Mouse (Mus musculus) liver, embryonic 14.5 days (tissue): ENCODE results near the gene Gm13697.
"Not testable (repeated sequence)": the region's sequence is repeated elsewhere in the genome, so short reads cannot be mapped to it uniquely, and the experiment has no call there.

ENCODE experiments used
- CTCF ChIP-seq: IDR thresholded peaks from 2 replicates; pipeline ENCODE4 v1.5.1; 2016; ENCODE audit warnings: antibody characterized with exemption, low read depth, control low read depth
- EP300 ChIP-seq: IDR thresholded peaks from 2 replicates; pipeline ENCODE4 v1.6.1; 2016; ENCODE audit warnings: antibody characterized with exemption, low read depth

DNA sequence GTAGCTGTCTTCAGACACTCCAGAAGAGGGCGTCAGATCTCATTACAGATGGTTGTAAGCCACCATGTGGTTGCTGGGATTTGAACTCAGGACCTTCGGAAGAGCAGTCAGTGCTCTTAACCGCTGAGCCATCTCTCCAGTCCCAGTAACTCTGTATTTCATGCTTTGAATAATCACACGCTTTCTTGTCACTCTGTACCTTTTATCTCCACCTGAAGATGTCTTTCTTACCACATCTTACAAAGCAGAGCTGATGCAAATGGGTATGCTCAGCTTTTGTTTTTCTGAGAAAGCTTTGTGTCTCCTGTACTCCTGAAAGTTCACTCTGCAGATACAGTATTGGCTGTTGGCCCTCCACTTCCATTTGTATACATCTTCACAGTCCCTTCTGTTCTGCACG is 31.7 kb downstream of the Gm13697 start:
- TF ChIP-seq CTCF, EP300: not testable (repeated sequence)
